Mouse (Mus musculus): ENCODE measurements at regions not wholly inside any gene's neighbourhood (a gene's known extent, or its start where the extent isn't known, plus 50 kb on each side); places are given as distances from the start of the nearest gene placed in this dataset.

- no peak for TF ChIP-seq ZC3H11A (IDR thresholded peaks at IDR 0.05; ENCODE audit: borderline replicate concordance, low read depth, low read length)
- no peak for TF ChIP-seq MAFK (IDR thresholded peaks at IDR 0.05; ENCODE audit: insufficient read depth, low read depth, low read length)
- no peak for TF ChIP-seq ZNF384 (IDR thresholded peaks at IDR 0.05; ENCODE audit: low read depth, low read length)
These were observed 324.8 kb upstream of the Car10 start for GRCm38 (mm10) chr11:92772916-92773569.
